Mouse (Mus musculus): ENCODE data around the gene Kars. TPM values are rescaled to one million over a fixed set of nuclear protein-coding genes. Genes with fewer than 3 reads are reported as not detected.

The Kars gene
- total RNA-seq, 2 experiments from 2014 or later: 67.6 to 73.6 TPM

GRCm38 (mm10) chr8:112014936-112015335, 3.8 kb upstream of the Kars start, which contains the start of gene Gm6793:
Gene Gm6793 (minus strand): TSS chr8:112015036.
- H3K4me3 ChIP-seq: no peak within 1 kb of the TSS
- no peak for TF ChIP-seq CTCF (IDR thresholded peaks at IDR 0.05)
- intact Hi-C loops (cut with DNase I): no loop called here
- DNase-seq (ENCODE audit: extremely low spot score in 1 of 2, low spot score in 2 of 2): no peak
- no peak within 1 kb of the TSS for H3K27ac ChIP-seq

- TF ChIP-seq CTCF (IDR thresholded peaks at IDR 0.05): no peak
- H3K4me3 ChIP-seq: peak overlapping the region; percentile 99
- intact Hi-C loops (cut with DNase I): loop anchor here (2.0 kb wide), 1 partner anchor 19 kb away; the partner anchor contains the start of gene Adat1
- peak; percentile 40 to 45 for DNase-seq (ENCODE audit: extremely low spot score in 1 of 2, low spot score in 2 of 2)
- peak overlapping the region; percentile 70 for H3K27ac ChIP-seq
Observed at GRCm38 (mm10) chr8:112011816-112012242, 706 bp upstream of the Kars start.

GRCm38 (mm10) chr8:112009558-112009957, 1.6 kb downstream of the Kars start:
- no peak overlapping the region for H3K4me3 ChIP-seq
- intact Hi-C loops (cut with DNase I): no loop called here
- TF ChIP-seq CTCF (IDR thresholded peaks at IDR 0.05): no peak
- no peak for DNase-seq (ENCODE audit: extremely low spot score in 1 of 2, low spot score in 2 of 2)
- H3K27ac ChIP-seq: no peak overlapping the region

- no peak for TF ChIP-seq CTCF (IDR thresholded peaks at IDR 0.05)
- intact Hi-C loops (cut with DNase I): no loop called here
- H3K27ac ChIP-seq: no peak overlapping the region
- no peak for DNase-seq (ENCODE audit: extremely low spot score in 1 of 2, low spot score in 2 of 2)
- H3K4me3 ChIP-seq: no peak overlapping the region
Observed at GRCm38 (mm10) chr8:112007669-112008068, 3.5 kb downstream of the Kars start.

GRCm38 (mm10) chr8:112005601-112006000, 5.5 kb downstream of the Kars start:
- intact Hi-C loops (cut with DNase I): no loop called here
- no peak overlapping the region for H3K27ac ChIP-seq
- no peak overlapping the region for H3K4me3 ChIP-seq
- DNase-seq (ENCODE audit: extremely low spot score in 1 of 2, low spot score in 2 of 2): peak in 1 of 2 experiments; percentile 36
- TF ChIP-seq CTCF (IDR thresholded peaks at IDR 0.05): no peak

- intact Hi-C loops (cut with DNase I): no loop called here
Observed at GRCm38 (mm10) chr8:112004754-112005153, 6.4 kb downstream of the Kars start.

GRCm38 (mm10) chr8:111992703-111993039, 18.5 kb downstream of the Kars start:
- DNase-seq (ENCODE audit: extremely low spot score in 1 of 2, low spot score in 2 of 2): no peak
- H3K4me3 ChIP-seq: no peak overlapping the region; the same call in 1 of the 2 replicates
- H3K27ac ChIP-seq: no peak overlapping the region
- no peak for TF ChIP-seq CTCF (IDR thresholded peaks at IDR 0.05)
- intact Hi-C loops (cut with DNase I): loop anchor here (2.0 to 5.0 kb wide), 2 partner anchors 18 to 50 kb away; partner anchors contain the start of genes Gabarapl2, Kars and Terf2ip

More at GRCm38 (mm10) chr8:112004754-112005153, 6.4 kb downstream of the Kars start:
- no peak for DNase-seq (ENCODE audit: extremely low spot score in 1 of 2, low spot score in 2 of 2)
- TF ChIP-seq CTCF (IDR thresholded peaks at IDR 0.05): no peak
- Histone ChIP-seq H3K27ac (no peak overlapping the region), H3K4me3 (no peak overlapping the region)

GRCm38 (mm10) chr8:111992013-111992702, 19.0 kb downstream of the Kars start, which contains the start of gene Adat1:
Gene Adat1 (minus strand): TSS chr8:111992302.
- intact Hi-C loops (cut with DNase I): loop anchor here (2.0 to 5.0 kb wide), 2 partner anchors 19 to 50 kb away; partner anchors contain the start of genes Gabarapl2, Kars and Terf2ip
- peak; percentile 83 to 85 for DNase-seq (ENCODE audit: extremely low spot score in 1 of 2, low spot score in 2 of 2)
- TF ChIP-seq CTCF (IDR thresholded peaks at IDR 0.05): no peak; the same call in 1 of the 2 replicates
- peak within 1 kb of the TSS; percentile 80 for H3K27ac ChIP-seq
- H3K4me3 ChIP-seq: peak within 1 kb of the TSS; percentile 95

GRCm38 (mm10) chr8:111991278-111991677, 19.8 kb downstream of the Kars start:
- intact Hi-C loops (cut with DNase I): loop anchor here (5.0 kb wide), 1 partner anchor 49 kb away; the partner anchor contains the start of gene Gabarapl2
- DNase-seq (ENCODE audit: extremely low spot score in 1 of 2, low spot score in 2 of 2): no peak
- TF ChIP-seq CTCF (IDR thresholded peaks at IDR 0.05): no peak
- H3K4me3 ChIP-seq: peak overlapping the region; percentile 95
- peak overlapping the region; percentile 80 for H3K27ac ChIP-seq

GRCm38 (mm10) chr8:111989911-111990310, 21.2 kb downstream of the Kars start:
- intact Hi-C loops (cut with DNase I): loop anchor here (1.0 to 5.0 kb wide), 2 partner anchors 48 to 109 kb away; partner anchors contain the start of gene Gabarapl2
- DNase-seq (ENCODE audit: extremely low spot score in 1 of 2, low spot score in 2 of 2): peak; percentile 69 to 72
- Histone ChIP-seq H3K4me3 (no peak overlapping the region), H3K27ac (no peak overlapping the region)
- peak; percentile 83 for TF ChIP-seq CTCF (IDR thresholded peaks at IDR 0.05)

- DNase-seq (ENCODE audit: extremely low spot score in 1 of 2, low spot score in 2 of 2): peak in 1 of 2 experiments; percentile 43
- TF ChIP-seq CTCF (IDR thresholded peaks at IDR 0.05): no peak
- Histone ChIP-seq H3K27ac (no peak overlapping the region), H3K4me3 (no peak overlapping the region)
- intact Hi-C loops (cut with DNase I): no loop called here
Observed at GRCm38 (mm10) chr8:111984511-111984910, 26.6 kb downstream of the Kars start.

- Histone ChIP-seq H3K27ac (no peak overlapping the region), H3K4me3 (no peak overlapping the region)
- DNase-seq (ENCODE audit: extremely low spot score in 1 of 2, low spot score in 2 of 2): no peak
- TF ChIP-seq CTCF (IDR thresholded peaks at IDR 0.05): no peak; the same call in none of the 2 replicates
- intact Hi-C loops (cut with DNase I): no loop called here
Observed at GRCm38 (mm10) chr8:111982116-111982515, 29.0 kb downstream of the Kars start.
